Mouse (Mus musculus): ENCODE data around the gene Col5a2.

DNA sequence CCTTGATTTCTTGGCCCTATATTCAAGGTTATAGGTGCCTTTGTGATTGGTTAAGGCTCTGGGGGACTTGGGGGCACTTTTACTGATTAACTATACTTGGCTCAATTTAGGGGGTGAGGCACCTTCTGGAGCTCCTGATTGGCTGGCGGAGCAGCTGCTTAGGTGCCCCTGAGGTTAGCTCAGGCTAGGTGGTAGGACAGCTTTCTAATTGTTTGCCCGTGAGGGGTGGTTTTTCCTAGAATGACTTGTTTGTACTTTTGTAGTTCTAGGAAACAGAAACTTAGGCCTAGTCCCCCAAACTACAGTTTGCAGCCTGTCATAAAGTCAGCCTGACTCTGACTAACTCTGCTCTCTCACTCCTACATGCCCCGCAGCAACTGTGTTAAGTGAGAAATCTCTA lies 20.5 kb upstream of the Col5a2 start:
- TF ChIP-seq POLR2A (IDR thresholded peaks at IDR 0.05; ENCODE audit: borderline replicate concordance, extremely low read depth, low read depth, low read length) (no peak), CTCF (IDR thresholded peaks at IDR 0.05; ENCODE audit: insufficient read depth, low read length) (no peak)

Data from lung, adult 2 months (tissue).